1 mouse cellular context compared by ENCODE assay signal in the genomic region with DNA sequence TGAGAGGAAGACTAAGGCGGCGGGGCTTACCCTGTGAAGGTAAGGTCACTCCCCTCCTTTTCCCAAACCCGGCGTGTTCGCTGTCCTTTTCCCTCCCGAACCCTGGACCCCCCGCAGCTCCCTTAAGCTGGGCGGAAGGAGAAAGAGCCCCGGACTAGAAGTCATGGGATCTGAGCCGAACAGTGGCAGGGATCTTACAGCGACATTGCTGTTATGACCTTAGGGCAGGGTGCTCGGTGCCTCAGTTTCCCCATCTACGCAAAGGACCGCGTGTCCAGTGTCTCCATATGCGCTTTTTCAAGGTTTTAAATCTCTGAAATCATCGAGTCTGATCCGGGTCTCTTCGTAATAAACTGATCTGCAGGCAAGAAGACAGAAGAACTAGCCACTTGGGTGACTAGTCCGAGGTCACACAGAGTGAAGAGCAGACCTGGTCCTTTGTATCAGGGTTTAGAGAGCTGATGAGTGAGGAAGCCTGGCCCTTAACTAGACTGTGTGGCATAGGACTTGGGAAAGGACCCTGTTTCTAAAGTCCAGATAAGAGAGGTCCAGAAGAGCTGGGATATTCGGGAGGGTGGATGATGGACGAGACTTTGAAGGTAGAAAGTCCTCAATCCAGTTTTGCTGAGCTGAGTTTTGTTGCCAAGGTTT.
TF ChIP-seq lines count a peak whose summit lies in the region.

No protein-coding gene starts in this region.

TF ChIP-seq in MEL, 35 proteins besides CTCF, POLR2A, EP300 and RAD21 (continued from another document):
- TF ChIP-seq CHD1 (IDR thresholded peaks at IDR 0.05; ENCODE audit: low read depth, low read length), result no peak; the same call in 1 of the 2 replicates
- no peak for TF ChIP-seq KAT2A (conservative IDR thresholded peaks at IDR 0.05; ENCODE audit: low read depth, low read length)
- peak; percentile 6; the same call in 1 of the 2 replicates for TF ChIP-seq TBP (IDR thresholded peaks at IDR 0.05; ENCODE audit: low read depth, low read length)
- peak; percentile 45; the same call in 1 of the 2 replicates for TF ChIP-seq MAX (IDR thresholded peaks at IDR 0.05; ENCODE audit: low read length)
